Mouse (Mus musculus) retina, embryonic 14.5 days (tissue): ENCODE measurements at regions not wholly inside any gene's neighbourhood (a gene's known extent, or its start where the extent isn't known, plus 50 kb on each side); places are given as distances from the start of the nearest gene placed in this dataset.

Experiments
- DNase-seq: peaks from one replicate; pipeline ENCODE4 v3.0.0-alpha.2; 2015; ENCODE audit warnings: low spot score

DNA sequence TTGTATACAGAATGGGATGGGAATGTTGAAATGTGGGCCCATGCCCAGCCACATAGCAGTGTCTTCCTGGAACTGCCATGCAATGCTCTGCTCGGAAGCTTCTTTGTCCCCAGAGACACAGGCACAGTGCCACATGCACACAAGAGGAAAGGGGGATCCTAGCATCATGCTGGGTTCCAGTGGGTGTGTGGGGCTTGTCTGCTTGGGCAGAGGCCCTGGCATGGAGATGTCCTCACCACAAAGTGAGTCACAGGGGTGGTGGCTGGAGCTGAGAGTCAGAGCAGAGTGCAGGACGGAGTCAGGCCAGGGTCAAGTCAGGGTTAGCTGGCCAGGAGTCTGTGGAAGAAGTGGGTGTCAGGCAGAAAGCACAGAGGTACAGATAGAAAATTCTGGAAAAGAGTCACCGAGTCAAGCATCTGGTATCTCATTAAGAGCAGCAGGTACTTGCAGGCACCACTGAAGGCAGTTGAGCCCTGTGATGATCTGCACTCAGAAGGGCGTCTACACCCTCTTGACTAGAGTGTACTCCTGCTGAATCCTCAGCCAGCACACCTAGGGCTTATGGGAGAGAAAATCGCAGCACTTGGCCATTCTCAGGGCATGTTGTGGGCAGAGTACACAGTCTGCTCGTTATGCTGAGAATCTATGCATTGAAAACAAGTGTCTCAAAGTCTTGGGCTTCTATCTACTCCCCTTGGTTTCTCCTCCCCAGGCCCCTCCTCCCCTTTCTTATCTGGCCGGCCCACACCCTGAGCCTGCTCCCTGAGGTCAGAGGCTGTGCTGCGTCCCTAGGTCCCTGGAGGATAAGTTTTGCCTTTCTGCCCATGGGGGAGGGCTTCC, 85.3 kb downstream of the Ackr3 start:
- DNase-seq = no peak

DNA sequence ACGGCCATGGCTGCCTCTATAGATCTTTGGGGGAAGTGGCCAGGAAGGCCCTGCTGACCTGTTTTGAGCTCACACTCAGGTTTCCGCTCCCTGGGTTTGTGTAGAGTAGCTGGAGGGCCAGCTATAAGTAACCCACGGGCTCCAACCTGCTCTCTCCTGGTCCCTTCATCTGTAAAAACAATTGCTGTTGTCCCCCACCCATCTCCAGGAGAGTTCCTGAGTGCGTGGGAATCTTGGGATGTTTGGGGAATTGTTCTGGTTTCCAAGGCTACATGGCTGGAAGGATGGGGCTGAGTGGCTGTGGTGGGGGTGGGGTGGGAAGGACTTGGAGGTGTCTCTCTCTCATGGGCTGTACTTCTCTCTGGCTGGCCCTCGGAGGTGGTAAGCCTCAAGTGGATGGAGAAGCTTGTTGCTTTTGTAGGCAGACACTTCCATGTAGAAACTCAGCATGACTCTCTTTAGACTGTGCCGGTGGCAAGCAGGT, 86.0 kb downstream of the Ackr3 start:
- no peak for DNase-seq

DNA sequence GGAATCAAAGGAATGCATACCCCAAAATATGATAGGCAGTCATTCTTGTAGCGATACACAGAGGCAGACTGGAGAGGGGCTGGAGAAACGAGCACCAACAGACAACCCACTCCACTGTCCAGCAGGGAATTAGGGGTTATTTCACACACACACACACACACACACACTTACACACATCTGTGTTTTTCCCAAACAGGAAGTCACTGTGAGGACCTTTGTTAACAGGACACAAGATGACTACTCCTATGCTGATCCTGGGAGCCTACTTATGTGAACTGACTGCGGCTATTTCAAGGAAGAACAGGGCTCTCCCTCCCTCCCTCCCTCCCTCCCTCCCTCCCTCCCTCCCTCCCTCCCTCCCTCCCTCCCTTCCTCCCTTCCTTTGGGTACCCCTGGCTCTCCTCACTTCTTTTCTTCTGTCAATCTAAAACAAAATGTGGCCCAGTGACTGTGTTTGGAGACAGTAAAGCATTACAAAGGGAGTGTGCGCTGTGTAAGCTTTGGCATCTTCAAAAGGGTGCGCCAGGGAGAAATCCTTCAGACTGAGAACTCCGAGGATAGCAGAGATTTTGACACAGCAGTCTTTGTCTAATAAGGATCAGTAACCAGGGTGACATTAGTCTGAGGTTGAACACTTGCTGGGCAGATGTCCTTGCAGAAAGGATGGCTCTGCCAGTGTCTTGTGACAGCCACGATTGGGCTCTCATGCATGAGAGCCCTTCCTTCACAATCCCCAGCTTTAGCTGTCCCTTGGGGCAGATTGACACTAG, 86.8 kb downstream of the Ackr3 start:
- DNase-seq = no peak

DNA sequence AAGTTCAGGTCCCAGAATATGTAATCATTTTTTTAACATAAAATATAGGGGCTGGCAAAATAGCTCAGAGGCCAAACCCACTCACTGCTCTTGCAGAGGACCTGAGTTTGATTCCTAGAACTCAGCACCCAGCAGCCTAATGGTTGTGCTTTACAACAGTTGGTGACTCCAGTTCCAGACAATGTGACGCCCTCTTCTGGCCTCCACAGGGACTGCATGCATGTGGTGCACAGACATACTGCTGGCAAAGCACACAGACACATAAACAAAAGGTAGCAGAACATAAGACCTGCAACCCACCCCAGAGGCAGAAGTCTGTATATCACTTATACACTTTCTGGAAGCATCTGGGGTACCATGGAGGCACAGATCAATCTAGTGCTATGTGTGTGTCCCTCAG, 87.5 kb downstream of the Ackr3 start:
- DNase-seq = no peak

DNA sequence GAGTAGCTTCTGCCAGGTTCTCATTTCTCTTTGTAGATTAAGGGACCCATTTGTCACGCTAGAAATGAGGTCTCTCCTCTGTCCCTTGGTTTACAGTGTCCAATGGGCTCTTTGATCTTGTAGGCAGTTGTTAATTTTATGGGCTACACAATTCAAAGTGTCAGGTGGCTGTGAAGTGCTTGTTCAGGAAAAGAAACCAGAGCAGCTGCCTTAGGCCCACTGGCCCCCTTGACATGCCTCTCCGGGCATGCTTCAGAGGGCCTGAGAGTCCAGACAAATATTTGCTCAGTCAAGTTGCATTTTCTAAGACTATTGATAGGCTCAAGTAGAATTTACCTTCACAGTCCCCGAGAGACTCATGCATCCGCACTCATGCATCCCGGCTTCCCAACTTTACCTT, 94.0 kb downstream of the Ackr3 start:
- no peak for DNase-seq

DNA sequence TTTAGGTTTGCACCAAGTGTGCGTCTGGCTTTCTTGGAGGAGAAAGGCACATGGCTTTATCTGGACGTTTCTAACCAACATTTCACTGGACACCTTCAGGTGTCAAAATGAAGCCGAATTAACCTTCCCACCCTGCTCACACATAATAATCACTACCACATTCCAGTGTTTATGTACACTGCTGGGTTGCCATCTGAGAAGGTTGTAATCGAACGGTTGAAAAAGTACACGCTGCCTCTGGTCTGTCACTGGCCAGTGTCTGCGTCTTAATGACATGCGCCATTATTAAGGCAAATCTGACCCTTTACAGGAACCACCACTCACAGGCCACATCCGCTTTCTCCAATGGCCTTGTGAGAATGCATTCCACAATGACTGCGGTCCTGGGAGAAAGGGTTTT, 96.4 kb downstream of the Ackr3 start:
- no peak for DNase-seq

DNA sequence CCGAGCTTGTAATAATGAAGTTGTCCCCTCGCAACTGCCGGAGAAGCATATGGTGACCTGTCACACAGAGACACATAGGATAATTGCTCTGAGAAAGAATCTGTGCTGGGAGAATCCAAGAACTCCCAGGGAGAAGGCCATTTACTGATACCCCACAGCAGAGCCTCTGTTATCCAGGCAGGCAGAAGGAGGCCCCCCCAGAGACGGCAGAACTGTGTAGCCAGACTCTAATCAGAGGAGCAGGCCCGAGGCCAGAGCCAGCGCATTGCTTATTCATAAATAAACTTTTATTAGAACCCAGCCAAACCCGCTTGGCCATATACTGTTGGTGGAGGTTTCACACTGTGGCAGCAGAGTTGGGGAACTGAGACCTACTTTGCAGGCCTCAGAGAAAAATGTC, 100.6 kb downstream of the Ackr3 start:
- DNase-seq = no peak

DNA sequence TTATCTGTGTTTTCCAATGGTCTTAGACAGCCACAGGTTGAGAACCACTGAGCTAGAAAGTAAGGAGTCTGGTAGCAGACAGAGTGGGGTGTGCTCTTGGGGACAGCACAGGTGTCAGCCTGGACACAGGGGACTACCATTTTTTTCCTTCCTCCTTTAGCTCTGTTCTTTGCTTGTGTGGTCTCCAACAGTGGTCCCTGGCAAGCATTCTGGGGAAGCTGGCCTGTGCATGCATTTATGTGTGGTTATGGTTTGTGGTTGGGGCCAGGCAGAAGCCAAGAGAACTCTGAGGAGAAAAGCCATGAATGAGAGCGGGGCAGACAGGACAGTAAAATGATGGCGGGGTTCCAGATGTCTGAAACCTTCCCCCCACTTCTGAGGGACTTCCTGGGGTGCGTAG, 107.2 kb downstream of the Ackr3 start:
- no peak for DNase-seq

DNA sequence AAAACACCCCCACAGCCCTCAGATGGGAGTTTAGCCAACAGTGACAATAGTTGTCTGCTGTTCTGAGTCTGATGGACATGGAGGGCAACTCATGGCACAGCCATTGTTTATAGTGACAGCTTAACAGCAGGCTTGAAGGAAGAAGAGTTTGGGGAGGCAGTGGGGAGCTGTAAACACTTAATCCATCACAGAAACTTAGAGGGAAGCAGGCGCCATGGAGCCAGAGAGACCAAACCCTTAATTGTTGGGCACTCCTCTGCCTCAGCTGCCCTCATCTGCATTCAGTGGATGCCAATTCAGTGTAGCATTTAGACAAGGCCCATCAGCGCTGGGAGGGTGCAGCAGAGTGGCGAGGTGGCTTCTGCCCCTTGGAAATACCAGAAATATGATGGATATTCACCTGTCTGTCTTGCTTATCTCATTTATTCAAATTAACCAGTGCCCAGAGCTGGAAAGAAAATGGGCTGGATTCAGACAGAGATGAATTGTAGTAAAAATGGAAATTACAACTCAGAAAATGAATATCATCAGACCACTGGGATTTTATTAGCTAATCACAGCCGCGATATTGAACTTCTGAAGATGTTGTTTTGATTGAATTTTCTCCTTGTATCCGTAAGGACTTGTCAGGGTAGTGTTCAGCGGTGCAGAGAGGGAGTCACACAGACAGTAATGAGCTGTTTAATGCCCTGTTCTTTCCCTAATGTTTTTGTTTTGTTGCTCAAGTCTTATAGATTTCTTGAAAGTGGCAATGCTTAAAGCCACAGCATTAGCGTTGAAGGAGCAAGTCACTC, 108.1 kb downstream of the Ackr3 start:
- DNase-seq = no peak

DNA sequence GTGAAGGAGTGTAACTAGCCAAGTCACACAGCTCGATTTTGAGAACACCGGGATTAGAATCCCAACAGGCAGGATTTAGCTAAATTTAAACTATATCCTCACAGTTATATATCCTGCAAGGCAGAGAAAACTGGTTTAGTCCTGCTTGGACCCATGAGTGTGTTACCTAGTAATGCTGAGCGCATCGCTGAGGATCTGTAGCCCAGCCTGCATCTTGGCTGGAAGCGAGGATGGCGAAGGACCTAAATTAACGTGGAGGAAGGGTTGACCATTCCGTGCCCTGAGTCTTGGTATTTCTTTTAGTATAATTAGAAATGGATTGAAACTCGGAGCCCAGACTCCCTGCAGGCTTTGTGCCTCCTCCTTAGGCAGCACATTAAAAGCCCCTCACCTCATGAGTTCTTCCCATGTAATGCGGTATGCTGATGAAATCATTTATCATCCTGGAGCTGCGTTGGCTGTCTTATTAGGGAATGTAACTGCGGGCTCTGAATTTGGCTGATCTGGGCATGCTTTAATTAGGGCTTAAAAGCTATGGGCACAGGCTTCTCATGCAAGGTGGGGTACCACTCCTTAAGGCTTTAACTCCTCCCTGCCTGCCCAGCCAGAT, 110.1 kb downstream of the Ackr3 start:
- DNase-seq = no peak

DNA sequence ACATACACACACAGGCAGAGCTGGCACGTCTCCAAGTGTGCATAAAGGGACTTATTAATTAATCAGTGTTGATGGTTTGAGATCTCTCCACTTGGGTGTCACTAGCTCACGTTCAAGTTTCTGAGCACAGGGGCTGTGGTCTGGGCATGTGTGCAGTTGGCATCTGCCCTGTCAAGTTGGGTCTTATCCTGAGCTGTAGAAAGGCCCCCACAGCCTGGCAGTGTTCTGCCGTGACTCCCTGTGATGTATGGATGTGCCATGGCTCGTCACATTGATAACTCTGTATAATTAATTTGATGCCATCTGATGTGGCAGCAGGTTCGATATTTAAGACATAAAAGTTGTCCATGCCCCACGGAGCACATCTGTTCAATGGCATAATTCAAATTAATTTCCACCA, 114.1 kb downstream of the Ackr3 start:
- DNase-seq = no peak

DNA sequence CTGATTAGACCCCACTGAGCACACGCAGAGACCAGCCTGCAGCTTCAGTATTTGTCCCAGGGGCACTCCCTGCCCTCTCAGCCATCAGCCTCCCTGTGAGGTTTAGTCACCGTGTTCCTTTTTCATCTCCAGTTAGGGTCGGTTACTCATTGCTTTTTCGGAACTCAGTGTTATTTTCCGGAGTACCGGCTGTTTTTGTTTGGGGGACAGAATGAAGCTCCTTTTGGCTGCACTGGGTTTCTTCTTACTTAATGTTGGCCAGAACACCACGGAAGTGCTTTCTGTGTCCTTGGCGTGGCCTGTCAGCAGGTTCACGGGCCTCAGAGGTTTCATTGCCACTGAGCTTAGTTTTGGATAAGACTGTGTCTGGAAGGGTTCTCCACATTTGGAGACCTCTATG, 114.7 kb downstream of the Ackr3 start:
- DNase-seq = no peak

DNA sequence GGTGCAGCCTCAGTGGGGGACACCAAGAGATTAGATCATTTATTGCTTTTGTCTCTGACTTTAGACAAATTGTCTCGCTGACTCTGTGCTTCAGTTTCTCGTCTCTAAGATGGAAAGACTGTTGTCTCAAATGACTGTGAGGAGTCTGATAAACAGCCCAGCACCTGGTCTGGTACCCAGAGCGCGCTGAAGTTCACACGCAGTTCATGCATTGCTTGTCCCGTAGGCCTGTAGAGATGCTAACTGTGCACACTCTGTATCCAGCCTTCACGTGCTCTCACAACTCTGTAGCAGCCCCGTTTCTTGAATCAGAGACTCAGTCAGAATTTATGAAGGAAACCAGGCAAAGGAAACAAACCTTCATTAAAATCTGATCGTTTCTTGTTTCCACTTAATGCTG, 116.7 kb downstream of the Ackr3 start:
- no peak for DNase-seq

DNA sequence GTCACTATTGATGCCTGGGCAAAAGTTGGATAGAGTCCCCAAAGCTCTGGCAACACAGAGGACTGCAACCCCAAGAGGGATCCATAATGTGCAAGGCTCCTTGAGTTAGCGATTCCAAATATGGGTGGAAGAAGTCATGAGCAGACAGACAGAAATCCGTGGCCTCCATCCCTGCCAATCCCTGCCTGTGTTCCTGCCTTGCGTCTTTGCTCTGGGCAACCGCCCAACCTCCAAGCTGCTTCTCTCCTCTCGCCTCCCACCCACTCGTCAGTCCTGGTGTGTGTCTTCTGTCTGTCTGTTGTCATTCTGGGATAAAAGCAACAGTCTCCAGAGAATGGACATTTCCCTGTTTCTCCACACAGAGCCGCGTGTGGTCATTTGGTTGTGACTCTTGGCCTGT, 117.7 kb downstream of the Ackr3 start:
- no peak for DNase-seq

DNA sequence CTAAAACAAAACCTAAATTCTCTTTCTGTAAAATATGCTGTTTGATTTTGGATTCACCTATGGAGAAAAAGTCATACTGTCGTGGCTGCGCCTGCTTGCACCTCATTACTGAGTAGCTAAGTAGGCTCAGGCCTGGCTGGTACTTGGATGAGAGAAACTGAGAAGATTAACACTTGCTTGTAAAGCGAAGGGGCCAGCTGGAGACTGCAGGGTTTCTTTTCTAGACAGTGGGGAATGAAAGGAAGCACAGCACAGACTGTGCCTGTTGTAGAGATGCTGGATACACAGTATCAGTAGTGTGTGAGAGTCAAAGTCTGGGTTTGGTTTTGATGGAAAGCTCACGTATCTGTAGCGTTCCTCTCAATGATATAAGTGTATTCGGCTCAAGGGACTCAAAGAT, 123.5 kb downstream of the Ackr3 start:
- DNase-seq = no peak

DNA sequence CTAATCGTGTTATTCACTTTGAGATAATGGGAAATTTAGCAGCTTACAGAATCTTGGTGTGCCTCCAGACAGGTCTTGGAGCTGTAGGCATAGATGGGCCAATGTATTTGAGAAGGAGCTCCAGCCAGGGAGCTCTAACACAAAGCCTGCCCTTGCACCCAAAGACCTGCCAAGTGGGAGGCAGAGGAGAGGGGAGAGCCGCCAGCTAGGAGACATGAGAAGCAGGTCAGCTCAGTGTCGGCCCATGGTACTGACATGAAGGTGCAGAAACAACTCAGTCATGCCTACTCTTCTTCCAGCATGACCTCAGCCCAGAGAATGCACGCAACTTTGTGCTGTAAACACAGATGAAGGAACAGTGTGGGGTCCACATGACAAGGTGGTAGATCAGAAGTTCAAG, 128.8 kb downstream of the Ackr3 start:
- no peak for DNase-seq

DNA sequence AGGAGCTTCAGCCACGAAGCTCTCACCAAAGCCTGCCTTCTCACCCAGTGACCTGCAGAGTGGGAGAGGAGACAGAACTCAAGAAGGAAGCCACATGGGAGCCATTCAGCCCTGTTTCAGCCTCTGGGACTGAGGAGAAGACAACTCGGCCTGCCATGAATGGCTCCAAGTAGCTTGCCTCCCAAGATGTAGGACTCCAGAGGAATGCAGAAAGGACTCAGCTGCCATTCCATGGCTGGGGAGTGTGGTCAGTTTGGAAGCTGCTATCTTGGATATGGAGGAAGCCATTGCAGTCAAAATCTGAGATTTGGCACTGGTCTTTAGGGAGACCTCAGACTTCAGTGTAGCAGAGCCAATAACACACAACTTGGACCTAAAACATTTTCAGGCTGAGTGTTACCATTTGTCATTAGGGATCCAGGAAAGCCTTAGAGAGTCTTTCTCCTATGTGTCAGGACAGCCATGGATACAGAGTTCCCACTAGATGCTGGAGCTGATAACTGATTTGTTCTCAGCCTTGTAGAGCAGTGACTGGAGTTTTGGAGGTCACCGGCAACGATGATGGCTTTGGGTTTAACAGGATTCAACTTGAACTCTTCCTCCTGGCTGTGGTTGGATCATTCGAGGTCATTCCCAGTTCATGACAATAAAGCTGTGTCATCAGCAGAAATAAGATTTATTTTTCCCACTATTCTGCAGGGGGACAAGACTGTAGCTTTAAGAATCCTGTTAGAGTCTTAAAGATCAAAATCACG, 130.1 kb downstream of the Ackr3 start:
- no peak for DNase-seq

DNA sequence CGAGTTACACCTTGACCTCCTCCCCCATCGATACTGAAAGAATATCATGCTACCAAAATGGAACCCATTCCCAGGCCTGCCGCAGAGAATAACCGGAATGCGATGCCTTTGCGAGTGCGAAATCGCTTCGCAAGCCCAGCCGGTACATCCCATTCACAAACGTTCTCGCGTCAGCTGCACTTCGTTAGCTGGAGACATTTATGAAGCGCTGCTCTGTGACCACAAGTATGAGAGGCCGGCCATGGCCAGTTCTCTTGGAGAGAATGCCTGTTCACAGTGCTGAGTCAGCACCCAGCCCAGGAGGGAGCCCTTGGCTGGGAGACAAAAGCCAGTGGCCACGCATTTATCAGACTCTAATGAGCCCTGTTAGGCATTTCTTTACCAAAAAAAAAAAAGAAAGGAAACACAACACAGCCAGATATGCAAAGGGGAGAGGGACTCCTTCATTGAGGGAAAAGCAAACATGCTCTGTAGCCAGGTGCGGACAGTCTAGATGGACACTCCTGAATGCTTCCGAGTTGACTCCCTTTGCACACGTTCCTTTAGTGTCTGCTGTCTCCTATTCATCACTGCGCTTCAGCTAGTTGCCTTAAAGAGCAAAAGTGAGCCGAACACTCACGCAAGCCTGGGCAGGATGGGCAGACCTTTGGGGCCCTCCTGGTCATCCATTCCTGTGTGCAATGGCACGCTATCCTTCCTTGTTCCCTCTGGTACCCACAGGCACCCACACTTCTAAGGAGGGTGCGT, 131.4 kb downstream of the Ackr3 start:
- peak; percentile 48 for DNase-seq

DNA sequence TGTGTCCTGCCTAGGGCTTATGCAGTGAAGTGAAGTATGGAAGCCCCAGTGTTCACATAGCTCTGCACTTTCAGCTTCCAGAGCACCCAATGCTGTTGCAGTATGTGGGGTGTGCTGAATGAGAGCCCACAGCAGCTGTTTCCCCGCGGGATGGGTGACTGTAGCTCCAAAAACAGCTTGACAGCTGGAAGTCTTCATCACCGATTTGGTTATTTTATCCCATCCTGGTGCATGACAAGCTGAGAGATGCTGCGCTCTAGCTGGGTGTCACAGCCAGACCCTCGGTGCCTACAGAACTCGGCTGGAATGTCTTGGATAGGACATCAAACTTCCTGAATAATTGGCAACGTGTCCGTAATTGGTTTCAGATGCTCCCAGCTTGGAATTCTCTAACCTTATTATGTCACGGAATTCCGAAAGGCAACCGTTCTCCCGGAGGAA, 134.1 kb downstream of the Ackr3 start:
- no peak for DNase-seq

DNA sequence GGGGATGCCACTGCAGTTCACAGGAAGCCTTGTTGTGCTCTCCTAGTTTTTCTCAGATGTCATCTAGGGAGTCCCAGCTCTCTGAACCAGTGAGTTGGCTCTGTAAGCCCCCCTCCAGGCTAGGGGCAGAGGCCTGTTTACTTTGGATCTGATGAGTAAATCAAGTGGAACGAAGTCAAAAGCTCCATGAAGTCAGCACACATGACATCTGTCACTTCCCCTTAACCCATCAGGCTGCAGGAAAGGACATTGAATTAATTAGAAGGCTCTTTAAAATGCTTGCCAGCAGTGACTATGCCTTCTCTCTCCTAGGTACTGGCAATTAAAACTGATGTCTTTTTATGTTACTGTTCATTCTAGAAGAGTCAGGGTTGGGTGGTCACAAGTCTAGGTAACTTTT, 138.6 kb downstream of the Ackr3 start:
- peak; percentile 82 for DNase-seq

DNA sequence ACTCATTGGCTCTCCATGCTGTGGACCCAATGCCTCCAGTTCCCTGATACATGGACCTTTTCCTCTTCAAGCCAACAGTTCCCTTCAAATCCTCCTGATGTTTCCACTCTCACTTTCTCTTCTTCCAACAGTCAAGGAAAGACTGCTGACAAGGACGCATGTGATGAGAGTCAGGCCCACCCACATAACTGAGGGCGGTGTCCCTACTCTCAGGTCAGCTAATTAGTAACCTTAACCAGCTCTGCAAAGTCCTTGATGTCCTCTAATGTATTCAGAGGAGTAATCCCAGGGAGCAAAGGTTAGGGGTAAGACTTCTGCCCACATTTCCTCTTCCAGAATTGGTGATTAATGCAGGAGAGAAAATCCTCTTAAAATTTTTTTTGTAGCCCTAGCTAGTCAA, 139.7 kb downstream of the Ackr3 start:
- DNase-seq = no peak
